In genomic region chr5:136248441-136248840, GRCm38 (mm10) we compare ENCODE assay signal across 28 mouse cellular contexts. TPM values are rescaled to one million over a fixed set of nuclear protein-coding genes. Genes with fewer than 3 reads are reported as not detected.
DNase-seq lines count a peak whose midpoint lies in the region; ATAC-seq and TF ChIP-seq lines count a peak whose summit lies in the region.
"Had no signal": no experiment of that assay in that cellular context is flagged by ENCODE, and none has a peak within 500 bp of the region (broad histone marks: within the 10 kb centered on the region; RNA-seq: fewer than 3 reads in every experiment).

No protein-coding gene starts in this region.

- no peaks in the 10 kb centered on the region for H3K9me3 ChIP-seq in liver, postnatal 0 days (ENCODE audit: low read length)
- H3K9me3 ChIP-seq: forebrain, embryonic 13.5 days; heart, embryonic 10.5 days; hindbrain, embryonic 13.5 days; midbrain, embryonic 10.5 days; midbrain, embryonic 15.5 days had no signal

- no peak overlapping the region for H3K27ac ChIP-seq in liver, adult 2 months (replicated peaks; ENCODE audit: insufficient read depth, low read depth, low read length)
- H3K27ac ChIP-seq in bone marrow, adult 2 months (ENCODE audit: control insufficient read depth, insufficient read depth, low read depth, low read length, poor library complexity), result peak overlapping the region; percentile 3; the same call in 1 of the 2 replicates
- peak overlapping the region; percentile 46; the same call in 1 of the 2 replicates for H3K27ac ChIP-seq in liver, postnatal 0 days (ENCODE audit: low read depth)
- H3K27ac ChIP-seq: forebrain, embryonic 13.5 days; heart, embryonic 10.5 days; hindbrain, embryonic 13.5 days; midbrain, embryonic 10.5 days; midbrain, embryonic 15.5 days; stomach, postnatal 0 days had no signal

- TF ChIP-seq CTCF in liver, adult 2 months (IDR thresholded peaks at IDR 0.05; ENCODE audit: low read depth, low read length), result no peak
- no peak for TF ChIP-seq CTCF in bone marrow, adult 2 months (IDR thresholded peaks at IDR 0.05; ENCODE audit: control insufficient read depth, insufficient read depth, low read length)
- no peak for TF ChIP-seq CTCF in liver, postnatal 0 days (IDR thresholded peaks at IDR 0.05; ENCODE audit: low read depth)

- H3K36me3 ChIP-seq in liver, adult 2 months (ENCODE audit: control insufficient read depth, insufficient read depth, low read length), result no peaks in the 10 kb centered on the region
- H3K36me3 ChIP-seq in liver, postnatal 0 days (replicated peaks; ENCODE audit: insufficient read depth, low read length), result 0 out of 2 replicates have a peak, but pooled peaks cover 3% of the 10 kb centered on the region

- H3K79me2 ChIP-seq in liver, adult 2 months (ENCODE audit: control insufficient read depth, insufficient read depth, low read length), result no peaks in the 10 kb centered on the region; the same call in 1 of the 2 replicates

- H3K4me3 ChIP-seq in liver, adult 2 months (ENCODE audit: insufficient read depth, low read depth, low read length), result no peak overlapping the region
- H3K4me3 ChIP-seq in bone marrow, adult 2 months (replicated peaks; ENCODE audit: control insufficient read depth, low read depth, low read length), result no peak overlapping the region
- no peak overlapping the region for H3K4me3 ChIP-seq in liver, postnatal 0 days (ENCODE audit: low read depth, low read length)
- H3K4me3 ChIP-seq: forebrain, embryonic 13.5 days; heart, embryonic 10.5 days; hindbrain, embryonic 13.5 days; midbrain, embryonic 10.5 days; midbrain, embryonic 15.5 days had no signal

- H3K4me1 ChIP-seq in liver, adult 2 months (ENCODE audit: control insufficient read depth, insufficient read depth, low read length), result peaks cover 14% of the 10 kb centered on the region
- H3K4me1 ChIP-seq in bone marrow, adult 2 months (ENCODE audit: control insufficient read depth, insufficient read depth, low read length), result peaks cover 6% of the 10 kb centered on the region; the same call in 1 of the 2 replicates
- H3K4me1 ChIP-seq in liver, postnatal 0 days (ENCODE audit: insufficient read depth), result peaks cover 28% of the 10 kb centered on the region

- H3K27me3 ChIP-seq in liver, adult 2 months (ENCODE audit: control insufficient read depth, insufficient read depth, low read length), result no peaks in the 10 kb centered on the region
- no peaks in the 10 kb centered on the region for H3K27me3 ChIP-seq in liver, postnatal 0 days (ENCODE audit: insufficient read depth, low read length)
- H3K27me3 ChIP-seq: forebrain, embryonic 13.5 days; hindbrain, embryonic 13.5 days; midbrain, embryonic 15.5 days had no signal

- ATAC-seq in liver, postnatal 0 days, result no peak
- ATAC-seq in activated CD4-positive, CD25-positive, alpha-beta regulatory T cell, adult 4 months, result no peak
- ATAC-seq: forebrain, embryonic 13.5 days; intestine, postnatal 0 days; midbrain, embryonic 15.5 days had no signal

- H3K4me2 ChIP-seq in liver, postnatal 0 days (ENCODE audit: low read depth, low read length), result no peak overlapping the region
- H3K4me2 ChIP-seq: forebrain, embryonic 13.5 days; hindbrain, embryonic 13.5 days; midbrain, embryonic 15.5 days had no signal

- 75% methylated on average over 6 of the region's 6 CpGs for WGBS in liver, adult 2 months
- 42% methylated on average over 6 of the region's 6 CpGs for WGBS in bone marrow, adult 2 months
- 47% methylated on average over 6 of the region's 6 CpGs for WGBS in liver, postnatal 0 days (ENCODE audit: insufficient replicate concordance)

- TF ChIP-seq POLR2A in liver, adult 2 months (IDR thresholded peaks at IDR 0.05; ENCODE audit: extremely low read depth, insufficient read depth, low read length), result no peak
- no peak for TF ChIP-seq POLR2A in bone marrow, adult 2 months (IDR thresholded peaks at IDR 0.05; ENCODE audit: borderline replicate concordance, control insufficient read depth, low read depth, low read length)

- DNase-seq in liver, adult 2 months (ENCODE audit: extremely low read depth, low read depth, low spot score), result peak; percentile 9
- DNase-seq in liver (no peak), A20 (ENCODE audit: low read depth, low spot score) (peak; percentile 49)
- peak; percentile 30 for DNase-seq in liver, postnatal 0 days
- DNase-seq in kidney, adult 8-10 months, result no peak
- DNase-seq in urinary bladder, postnatal 10 days (ENCODE audit: low spot score), result no peak
- DNase-seq: adrenal gland, postnatal 25 days; cerebellum, adult 9-10 months; cerebellum, postnatal 36 days; gastrocnemius, postnatal 25 days; heart, adult 11 months; heart, postnatal 4 days; kidney, postnatal 14 days; layer of hippocampus, adult 9-11 months; lung, adult 2 months; lung, postnatal 10 days; right cerebral cortex, adult 18-20 months; spleen, adult 18-20 months; thymus, adult 18-20 months had no signal

- no peak overlapping the region for H3K9ac ChIP-seq in liver, adult 2 months (ENCODE audit: low read depth, low read length)
- no peak overlapping the region for H3K9ac ChIP-seq in liver, postnatal 0 days (replicated peaks)
- H3K9ac ChIP-seq: forebrain, embryonic 13.5 days; hindbrain, embryonic 13.5 days; midbrain, embryonic 15.5 days had no signal

- no peak for TF ChIP-seq EP300 in liver, postnatal 0 days (IDR thresholded peaks at IDR 0.05; ENCODE audit: low read depth)

RNA-seq across cellular contexts. Expression of gene Sh2b2, which starts 2.1 kb away (rescaled TPM):
- total RNA-seq in liver, adult 2 months (2014; rRNA removed), result 0.65 and 1.4 TPM in 2 replicates
- 3.3 and 6.1 TPM in 2 replicates for polyA plus RNA-seq in liver, adult 2 months (2012; rRNA removed)
- polyA plus RNA-seq in bone marrow, adult 2 months (2011; ENCODE audit: insufficient read depth, insufficient read length, low replicate concordance, missing spikeins), result 5.1 and 6.3 TPM in 2 replicates
- polyA plus RNA-seq in liver, postnatal 0 days (2015; fragmentation: Nextera tagmentation; extraction: Ambion mirVana), result 1.3 and 1.7 TPM in 2 replicates
- under 1 TPM in 1 of 2 experiments, not detected in 1; 0.45 TPM for polyA plus RNA-seq in activated CD4-positive, CD25-positive, alpha-beta regulatory T cell, adult 4 months (2017; shearing (Covaris generic))

RNA-seq across cellular contexts. Expression of gene Prkrip1, which starts 49.7 kb away (rescaled TPM):
- 2.0 and 2.1 TPM in 2 replicates for total RNA-seq in liver, adult 2 months (2014; rRNA removed)
- polyA plus RNA-seq in liver, adult 2 months (2012; rRNA removed), result 3.2 and 4.8 TPM in 2 replicates
- 40.9 and 47.7 TPM in 2 replicates for polyA plus RNA-seq in bone marrow, adult 2 months (2011; ENCODE audit: insufficient read depth, insufficient read length, low replicate concordance, missing spikeins)
- 19.6 and 19.9 TPM in 2 replicates for polyA plus RNA-seq in liver, postnatal 0 days (2015; fragmentation: Nextera tagmentation; extraction: Ambion mirVana)
- polyA plus RNA-seq in activated CD4-positive, CD25-positive, alpha-beta regulatory T cell, adult 4 months (2017; shearing (Covaris generic)), result 10 to 100 TPM; 45.0 to 50.4 TPM

Comparison
In these comparisons a context has a peak if more than half of its experiments do, and no peak if none do; other contexts are left out.
1. DNase-seq: peak in liver, adult 2 months (single experiment), A20 (single experiment) and liver, postnatal 0 days (single experiment); none in liver (single experiment), kidney, adult 8-10 months (0 of 2) and urinary bladder, postnatal 10 days (single experiment).